Mouse (Mus musculus) hindbrain, embryonic 13.5 days (tissue): ENCODE results near the gene Rfx4. TPM values are rescaled to one million over a fixed set of nuclear protein-coding genes. Genes with fewer than 3 reads are reported as not detected.

Source experiments
- ATAC-seq: fragments of 200-750 bp; cut with Nextera tagmentation; 2 replicates; pipeline ENCODE4 v1.8.0; 2017; ENCODE audit warnings: moderate TSS enrichment; ENCODE audit not compliant: low FRiP score
- H3K27ac ChIP-seq: fragments of 300-500 bp; sonication (generic); 2 replicates; pipeline ENCODE4 v1.5.1; 2015; ENCODE audit warnings: inconsistent platforms, mild to moderate bottlenecking, moderate library complexity
- H3K27me3 ChIP-seq: fragments of 300-500 bp; sonication (generic); 2 replicates; pipeline ENCODE4 v1.6.1; 2015; ENCODE audit warnings: mild to moderate bottlenecking, inconsistent platforms
- H3K36me3 ChIP-seq: fragments of 300-500 bp; sonication (generic); 2 replicates; pipeline ENCODE4 v1.6.1; 2015; ENCODE audit warnings: mild to moderate bottlenecking, inconsistent platforms
- H3K4me1 ChIP-seq: fragments of 300-500 bp; sonication (generic); replicated peaks from 2 replicates; pipeline ENCODE4 v1.6.1; 2015; ENCODE audit warnings: inconsistent platforms
- H3K4me2 ChIP-seq: fragments of 300-500 bp; sonication (generic); 2 replicates; pipeline ENCODE4 v1.6.1; 2015; ENCODE audit warnings: inconsistent platforms, mild to moderate bottlenecking, moderate library complexity
- H3K4me3 ChIP-seq: fragments of 300-500 bp; sonication (generic); 2 replicates; pipeline ENCODE4 v1.5.1; 2015; ENCODE audit warnings: mild to moderate bottlenecking, inconsistent platforms
- H3K9ac ChIP-seq: fragments of 300-500 bp; sonication (generic); 2 replicates; pipeline ENCODE4 v1.6.1; 2015; ENCODE audit warnings: mild to moderate bottlenecking, inconsistent platforms
- H3K9me3 ChIP-seq: fragments of 300-500 bp; sonication (generic); 2 replicates; pipeline ENCODE4 v1.6.1; 2016; ENCODE audit warnings: inconsistent platforms
- WGBS: fragments of 180-500 bp; shearing (Covaris S2); methylation state at CpG from one replicate; pipeline ENCODE4 v1.1.7; 2015; 5-methylcytosine and 5-hydroxymethylcytosine counted together
- polyA plus RNA-seq: library from polyadenylated mRNA; unstranded; fragments of >200 nt; fragmentation: Nextera tagmentation; extraction: Ambion mirVana; gene quantifications from 2 replicates; pipeline ENCODE4 v1.2.1, GENCODE M21; 2015

Rfx4 gene
- polyA plus RNA-seq, 1 experiment from 2014 or later, result 25.1 TPM

DNA sequence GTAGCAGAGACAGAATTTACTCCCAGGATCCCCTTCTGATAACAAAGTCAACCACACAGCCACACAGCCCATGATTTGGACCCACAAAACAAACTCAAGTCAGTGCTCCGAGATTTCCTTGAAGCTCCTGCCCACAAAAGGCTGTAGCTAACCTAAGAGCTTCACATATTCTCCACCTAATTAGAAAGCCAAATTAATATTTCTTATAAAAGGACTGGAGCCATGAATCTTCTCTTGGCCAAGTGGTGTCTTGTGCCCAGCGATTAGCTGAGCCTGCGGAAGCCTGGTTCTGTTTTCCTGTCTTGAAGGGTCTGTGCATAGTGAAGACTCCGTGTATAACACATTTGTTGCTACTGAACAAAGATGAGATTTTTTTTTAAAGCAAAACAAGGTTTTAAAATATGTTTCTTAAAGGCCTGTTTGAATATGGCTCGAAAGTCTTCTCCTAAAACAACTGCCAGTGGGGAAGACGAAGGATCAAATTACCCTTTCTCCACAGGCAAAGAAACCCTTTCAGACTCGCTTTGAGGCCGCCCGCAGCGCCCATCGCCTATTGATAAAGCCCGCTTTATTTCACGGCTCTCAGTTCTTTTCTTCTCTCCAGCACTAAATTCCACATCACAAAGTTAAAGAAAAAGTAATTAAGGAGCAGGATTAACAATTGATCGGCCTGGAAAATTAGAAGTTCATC, 103.1 kb downstream of the Rfx4 start:
- H3K9ac ChIP-seq, result no peak overlapping the region
- 6% methylated on average over 14 of the region's 14 CpGs for WGBS
- H3K36me3 ChIP-seq, result peaks cover 11% of the 10 kb centered on the region; the same call in 1 of the 2 replicates
- peak overlapping the region; percentile 6; the same call in 1 of the 2 replicates for H3K4me2 ChIP-seq
- no peak overlapping the region; the same call in 1 of the 2 replicates for H3K27ac ChIP-seq
- no peak for ATAC-seq
- no peaks in the 10 kb centered on the region for H3K9me3 ChIP-seq
- 0 out of 2 replicates have a peak, but pooled peaks cover 2% of the 10 kb centered on the region for H3K27me3 ChIP-seq
- H3K4me3 ChIP-seq, result no peak overlapping the region
- peaks cover 27% of the 10 kb centered on the region for H3K4me1 ChIP-seq

- Histone ChIP-seq H3K9me3 (no peaks in the 10 kb centered on the region), H3K27ac (0 out of 2 replicates have a peak overlapping the region, but pooled peaks have one; percentile 18), H3K36me3 (peaks cover 12% of the 10 kb centered on the region; the same call in 1 of the 2 replicates), H3K4me1 (peaks cover 27% of the 10 kb centered on the region), H3K27me3 (0 out of 2 replicates have a peak, but pooled peaks cover 2% of the 10 kb centered on the region), H3K4me2 (no peak overlapping the region), H3K9ac (no peak overlapping the region), H3K4me3 (no peak overlapping the region)
- ATAC-seq, result no peak
- 22% methylated on average over 13 of the region's 13 CpGs for WGBS
These were observed 103.9 kb downstream of the Rfx4 start for GRCm38 (mm10) chr10:84859556-84860380.

GRCm38 (mm10) chr10:84863488-84863887, 107.6 kb downstream of the Rfx4 start:
- 61% methylated on average over 6 of the region's 6 CpGs for WGBS
- peaks cover 6% of the 10 kb centered on the region; the same call in 1 of the 2 replicates for H3K36me3 ChIP-seq
- no peaks in the 10 kb centered on the region for H3K9me3 ChIP-seq
- no peaks in the 10 kb centered on the region for H3K27me3 ChIP-seq
- H3K4me1 ChIP-seq, result peaks cover 18% of the 10 kb centered on the region
- no peak for ATAC-seq
- no peak overlapping the region for H3K4me2 ChIP-seq
- no peak overlapping the region for H3K9ac ChIP-seq
- H3K27ac ChIP-seq, result no peak overlapping the region
- no peak overlapping the region for H3K4me3 ChIP-seq

- peaks cover 6% of the 10 kb centered on the region; the same call in 1 of the 2 replicates for H3K36me3 ChIP-seq
- no peak overlapping the region for H3K9ac ChIP-seq
- no peak overlapping the region for H3K4me3 ChIP-seq
- no peaks in the 10 kb centered on the region for H3K27me3 ChIP-seq
- 91% methylated on average over 7 of the region's 7 CpGs for WGBS
- ATAC-seq, result no peak
- no peaks in the 10 kb centered on the region for H3K9me3 ChIP-seq
- no peak overlapping the region for H3K27ac ChIP-seq
- peaks cover 16% of the 10 kb centered on the region for H3K4me1 ChIP-seq
- no peak overlapping the region for H3K4me2 ChIP-seq
These were observed 111.7 kb downstream of the Rfx4 start for GRCm38 (mm10) chr10:84867577-84867976.

GRCm38 (mm10) chr10:84871285-84871684, 115.4 kb downstream of the Rfx4 start:
- H3K4me2 ChIP-seq, result peak overlapping the region; percentile 36

GRCm38 (mm10) chr10:84871921-84872320, 116.1 kb downstream of the Rfx4 start:
- no peak overlapping the region for H3K27ac ChIP-seq
- H3K4me2 ChIP-seq, result no peak overlapping the region
- 69% methylated on average over 4 of the region's 4 CpGs for WGBS
- no peak overlapping the region for H3K4me3 ChIP-seq
- no peaks in the 10 kb centered on the region for H3K27me3 ChIP-seq
- ATAC-seq, result no peak
- H3K9me3 ChIP-seq, result no peaks in the 10 kb centered on the region
- H3K9ac ChIP-seq, result no peak overlapping the region
- H3K36me3 ChIP-seq, result no peaks in the 10 kb centered on the region; the same call in 1 of the 2 replicates
- peaks cover 16% of the 10 kb centered on the region for H3K4me1 ChIP-seq

More at GRCm38 (mm10) chr10:84871285-84871684, 115.4 kb downstream of the Rfx4 start:
- peak; percentile 57; the same call in 1 of the 2 replicates for ATAC-seq
- peak overlapping the region; percentile 31; the same call in 1 of the 2 replicates for H3K9ac ChIP-seq
- no peaks in the 10 kb centered on the region for H3K27me3 ChIP-seq
- H3K36me3 ChIP-seq, result no peaks in the 10 kb centered on the region; the same call in 1 of the 2 replicates
- 15% methylated on average over 12 of the region's 12 CpGs for WGBS
- H3K27ac ChIP-seq, result 0 out of 2 replicates have a peak overlapping the region, but pooled peaks have one; percentile 18
- peaks cover 16% of the 10 kb centered on the region for H3K4me1 ChIP-seq
- H3K4me3 ChIP-seq, result no peak overlapping the region; the same call in 1 of the 2 replicates
- no peaks in the 10 kb centered on the region for H3K9me3 ChIP-seq

GRCm38 (mm10) chr10:84879823-84880571, 124.1 kb downstream of the Rfx4 start:
- no peaks in the 10 kb centered on the region for H3K36me3 ChIP-seq
- H3K4me2 ChIP-seq, result no peak overlapping the region
- 0 out of 2 replicates have a peak, but pooled peaks have one; percentile 59 for ATAC-seq
- H3K9ac ChIP-seq, result no peak overlapping the region
- H3K27me3 ChIP-seq, result no peaks in the 10 kb centered on the region
- peaks cover 5% of the 10 kb centered on the region for H3K4me1 ChIP-seq
- no peaks in the 10 kb centered on the region for H3K9me3 ChIP-seq
- no peak overlapping the region for H3K4me3 ChIP-seq
- H3K27ac ChIP-seq, result no peak overlapping the region
- 75% methylated on average over 9 of the region's 9 CpGs for WGBS

- no peak for ATAC-seq
- H3K9me3 ChIP-seq, result no peaks in the 10 kb centered on the region
- H3K36me3 ChIP-seq, result no peaks in the 10 kb centered on the region
- peaks cover 16% of the 10 kb centered on the region for H3K4me1 ChIP-seq
- 93% methylated on average over 2 of the region's 2 CpGs for WGBS
- no peak overlapping the region for H3K4me2 ChIP-seq
- H3K27ac ChIP-seq, result no peak overlapping the region
- no peak overlapping the region for H3K9ac ChIP-seq
- H3K27me3 ChIP-seq, result no peaks in the 10 kb centered on the region
- no peak overlapping the region for H3K4me3 ChIP-seq
These were observed 126.7 kb downstream of the Rfx4 start for GRCm38 (mm10) chr10:84882528-84882927.

DNA sequence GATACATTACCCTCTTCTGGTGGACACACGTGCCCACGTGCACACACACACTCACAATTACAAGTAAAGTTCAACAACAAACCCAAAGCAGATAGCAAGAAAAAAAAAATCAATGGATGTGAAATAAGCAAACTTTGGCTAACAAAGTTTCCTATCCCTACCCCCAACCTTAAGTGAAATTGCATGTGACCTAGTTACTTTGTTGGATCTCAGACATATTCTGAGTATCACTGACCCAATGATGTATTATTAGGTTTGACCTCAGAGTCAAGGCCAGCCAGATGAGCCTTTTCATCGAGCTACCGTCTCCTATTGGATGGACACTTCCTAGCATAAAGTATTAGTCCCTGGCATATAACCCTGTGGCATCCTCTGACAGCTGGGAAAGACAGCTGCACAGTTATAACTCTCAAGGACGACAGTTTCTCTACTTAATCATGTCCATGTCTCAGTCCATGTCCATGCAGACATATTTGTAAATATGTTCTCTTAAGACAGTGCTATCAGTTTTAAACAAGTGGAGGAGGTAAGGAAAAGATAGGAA, 129.6 kb downstream of the Rfx4 start:
- H3K36me3 ChIP-seq, result no peaks in the 10 kb centered on the region
- ATAC-seq, result no peak
- WGBS, result 64% methylated on average over 5 of the region's 5 CpGs
- H3K4me2 ChIP-seq, result no peak overlapping the region
- no peak overlapping the region for H3K27ac ChIP-seq
- no peak overlapping the region for H3K4me3 ChIP-seq
- H3K9ac ChIP-seq, result no peak overlapping the region
- H3K4me1 ChIP-seq, result peaks cover 25% of the 10 kb centered on the region
- no peaks in the 10 kb centered on the region for H3K9me3 ChIP-seq
- H3K27me3 ChIP-seq, result no peaks in the 10 kb centered on the region

DNA sequence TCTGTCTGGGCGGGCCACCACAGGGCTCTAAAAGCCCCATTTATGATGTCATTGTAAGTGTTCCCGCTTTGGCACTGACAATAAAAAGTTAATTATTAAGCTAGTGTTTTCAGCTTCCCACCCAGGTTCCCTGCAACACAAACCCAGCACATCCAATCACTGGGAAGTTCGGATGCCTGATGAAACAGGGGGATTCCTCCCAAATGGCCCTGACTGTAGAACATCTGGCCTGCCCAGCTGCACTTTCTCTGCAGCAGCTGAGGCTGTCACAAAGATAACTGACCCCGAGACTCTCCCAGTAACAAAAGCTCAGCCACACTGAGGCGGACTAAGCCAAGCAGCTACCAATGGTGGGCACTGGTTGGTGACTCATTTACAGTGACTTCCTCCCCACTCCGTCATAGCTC, 130.4 kb downstream of the Rfx4 start:
- no peak for ATAC-seq
- H3K27ac ChIP-seq, result 0 out of 2 replicates have a peak overlapping the region, but pooled peaks have one; percentile 20
- H3K4me1 ChIP-seq, result peaks cover 25% of the 10 kb centered on the region

DNA sequence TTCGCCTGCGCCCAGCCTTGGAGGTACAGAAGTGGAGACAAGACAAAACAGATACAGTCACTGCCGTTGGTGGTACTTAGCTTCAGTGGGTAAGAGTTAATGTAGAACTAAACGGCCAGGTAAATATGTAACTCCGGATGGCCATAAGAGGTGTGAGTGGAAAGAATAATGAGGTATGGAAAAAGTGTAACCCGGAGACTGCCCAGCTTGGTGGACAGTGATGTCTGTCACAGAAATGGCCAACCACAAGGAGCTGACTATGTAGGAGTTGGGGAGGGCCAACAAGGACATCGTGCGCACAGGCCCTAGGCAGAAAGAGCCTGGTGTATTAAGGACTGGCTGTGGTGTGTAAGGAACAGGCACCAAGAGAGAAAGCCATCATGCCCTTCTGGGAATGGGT, 130.9 kb downstream of the Rfx4 start:
- H3K27ac ChIP-seq, result no peak overlapping the region
- H3K9me3 ChIP-seq, result no peaks in the 10 kb centered on the region
- no peaks in the 10 kb centered on the region for H3K36me3 ChIP-seq
- no peak overlapping the region for H3K4me2 ChIP-seq
- H3K4me1 ChIP-seq, result peaks cover 25% of the 10 kb centered on the region
- no peak overlapping the region for H3K9ac ChIP-seq
- H3K27me3 ChIP-seq, result no peaks in the 10 kb centered on the region
- ATAC-seq, result no peak
- H3K4me3 ChIP-seq, result no peak overlapping the region
- 81% methylated on average over 8 of the region's 8 CpGs for WGBS

More for the DNA sequence above, 130.4 kb downstream of the Rfx4 start:
- Histone ChIP-seq H3K4me2 (no peak overlapping the region), H3K9ac (no peak overlapping the region), H3K36me3 (no peaks in the 10 kb centered on the region), H3K27me3 (no peaks in the 10 kb centered on the region), H3K4me3 (no peak overlapping the region), H3K9me3 (no peaks in the 10 kb centered on the region)
- 39% methylated on average over 6 of the region's 6 CpGs for WGBS
